Mouse (Mus musculus): Measurements from ENCODE around the gene Khdrbs1.

DNA sequence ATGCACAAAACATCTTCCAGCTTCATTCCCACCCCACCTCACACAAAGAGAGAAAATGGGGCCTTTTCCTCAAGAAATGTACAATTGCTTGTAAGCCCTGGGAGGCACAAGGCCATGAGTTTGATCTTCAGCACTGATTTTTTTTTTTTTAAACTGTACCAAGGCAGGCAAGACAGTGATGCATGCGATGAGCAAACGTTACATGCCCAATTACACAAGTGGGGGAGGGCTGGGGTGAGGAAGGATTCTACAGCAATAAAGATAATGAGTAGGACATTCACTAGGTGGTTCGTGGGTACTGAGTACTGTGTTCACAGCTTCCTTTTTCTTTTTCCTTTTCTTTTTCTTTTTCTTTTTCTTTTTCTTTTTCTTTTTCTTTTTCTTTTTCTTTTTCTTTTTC lies 48.4 kb upstream of the Khdrbs1 start:
- TF ChIP-seq POLR2A (IDR thresholded peaks at IDR 0.05; ENCODE audit: insufficient read depth, low read length) (no peak), CTCF (IDR thresholded peaks at IDR 0.05; ENCODE audit: low read depth, low read length) (no peak)
